Mouse (Mus musculus): ENCODE measurements around the gene Dscam.

DNA sequence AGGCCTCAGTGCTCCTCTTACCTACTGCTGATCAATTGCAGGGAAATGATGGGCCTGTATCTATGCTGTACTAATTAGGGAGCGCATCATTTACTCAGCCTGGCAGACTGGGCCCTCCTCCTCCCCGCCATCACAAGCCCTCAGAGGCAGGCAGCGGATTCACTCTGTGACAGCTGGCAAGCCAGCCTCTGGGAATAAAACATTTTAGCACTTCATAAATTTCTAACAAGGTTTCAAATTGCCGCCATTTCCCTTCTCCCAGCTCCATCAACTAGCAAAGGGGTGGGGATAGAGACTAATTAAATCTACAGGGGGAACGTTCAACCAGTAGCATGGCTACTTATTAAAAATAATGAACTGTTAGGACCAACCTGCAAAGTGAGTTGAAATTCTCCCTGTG, 72.0 kb downstream of the Dscam start:
- no peak for TF ChIP-seq CTCF (IDR thresholded peaks at IDR 0.05; ENCODE audit: low read depth, low read length)
- TF ChIP-seq POLR2A (IDR thresholded peaks at IDR 0.05; ENCODE audit: extremely low read depth, insufficient read depth, low read length), result no peak
